Mouse (Mus musculus) B cell, adult 2 months (primary cell): ENCODE measurements around the gene Srsf6.
"Not testable (repeated sequence)": the region's sequence is repeated elsewhere in the genome, so short reads cannot be mapped to it uniquely, and the experiment has no call there.

Experiments
- DNase-seq, 2 experiments: peaks; one replicate each; pipeline ENCODE4 v3.0.0; 2022

Srsf6 gene

GRCm38 (mm10) chr2:162931123-162931673, at the start of gene Srsf6:
Srsf6 (plus strand) TSS chr2:162931528.
- DNase-seq: peak; percentile 90 to 94

- DNase-seq: no peak
These were observed 47.2 kb upstream of the Srsf6 start for GRCm38 (mm10) chr2:162884101-162884500.

- DNase-seq: no peak
These were observed 44.2 kb upstream of the Srsf6 start for GRCm38 (mm10) chr2:162887121-162887520.

GRCm38 (mm10) chr2:162888677-162889076, 42.7 kb upstream of the Srsf6 start:
- DNase-seq: no peak

- DNase-seq: no peak
These were observed 42.1 kb upstream of the Srsf6 start for GRCm38 (mm10) chr2:162889191-162889590.

GRCm38 (mm10) chr2:162889731-162890130, 41.6 kb upstream of the Srsf6 start:
- DNase-seq: no peak

GRCm38 (mm10) chr2:162892979-162893378, 38.3 kb upstream of the Srsf6 start:
- not testable (repeated sequence) for DNase-seq

- not testable (repeated sequence) for DNase-seq
These were observed 32.1 kb upstream of the Srsf6 start for GRCm38 (mm10) chr2:162899256-162899655.

GRCm38 (mm10) chr2:162899880-162900589, 31.3 kb upstream of the Srsf6 start:
- no peak for DNase-seq

GRCm38 (mm10) chr2:162900590-162900916, 30.8 kb upstream of the Srsf6 start:
- no peak for DNase-seq

- no peak for DNase-seq
These were observed 25.4 kb upstream of the Srsf6 start for GRCm38 (mm10) chr2:162905902-162906301.

- DNase-seq: no peak
These were observed 23.3 kb upstream of the Srsf6 start for GRCm38 (mm10) chr2:162908052-162908491.

GRCm38 (mm10) chr2:162914040-162914439, 17.3 kb upstream of the Srsf6 start:
- no peak for DNase-seq

GRCm38 (mm10) chr2:162914519-162914918, 16.8 kb upstream of the Srsf6 start:
- DNase-seq: no peak

- no peak for DNase-seq
These were observed 11.4 kb upstream of the Srsf6 start for GRCm38 (mm10) chr2:162919926-162920325.

- peak; percentile 61 to 66 for DNase-seq
These were observed 9.1 kb upstream of the Srsf6 start for GRCm38 (mm10) chr2:162922183-162922582.

- no peak for DNase-seq
These were observed 8.5 kb upstream of the Srsf6 start for GRCm38 (mm10) chr2:162922834-162923233.

- no peak for DNase-seq
These were observed 7.2 kb upstream of the Srsf6 start for GRCm38 (mm10) chr2:162924126-162924525.

- no peak for DNase-seq
These were observed 3.3 kb upstream of the Srsf6 start for GRCm38 (mm10) chr2:162927918-162928585.

- DNase-seq: no peak
These were observed 1.6 kb upstream of the Srsf6 start for GRCm38 (mm10) chr2:162929704-162930103.

GRCm38 (mm10) chr2:162930516-162931122, 709 bp upstream of the Srsf6 start:
- no peak for DNase-seq

- DNase-seq: peak; percentile 74 to 81
These were observed 634 bp downstream of the Srsf6 start for GRCm38 (mm10) chr2:162931674-162932650.
